Mouse (Mus musculus) kidney, postnatal 25 days (tissue): Measurements from ENCODE around the gene Ttll11.

Source experiments
- DNase-seq, 2 experiments: peaks; one replicate each; pipeline ENCODE4 v3.0.0; 2021; ENCODE audit warnings: mixed read lengths in 2 of 2

Gene Ttll11

DNA sequence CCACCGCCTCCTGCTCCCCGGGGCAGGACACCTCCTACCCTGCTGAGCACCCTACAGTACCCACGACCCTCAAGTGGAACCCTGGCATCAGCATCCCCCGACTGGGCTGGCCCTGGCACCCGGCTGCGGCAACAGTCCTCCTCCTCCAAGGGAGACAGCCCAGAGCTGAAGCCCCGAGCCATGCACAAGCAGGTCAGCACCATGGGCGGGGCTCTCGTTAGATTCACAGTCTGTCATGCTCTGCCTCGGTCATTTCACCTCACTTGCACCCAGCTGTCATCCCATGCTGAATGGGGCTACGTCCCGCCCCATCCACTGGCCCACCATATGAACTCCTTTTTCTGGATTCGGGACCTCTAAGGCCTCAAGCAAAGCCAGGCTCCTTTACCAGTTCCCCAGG is 259.2 kb downstream of the Ttll11 start:
- no peak for DNase-seq

DNA sequence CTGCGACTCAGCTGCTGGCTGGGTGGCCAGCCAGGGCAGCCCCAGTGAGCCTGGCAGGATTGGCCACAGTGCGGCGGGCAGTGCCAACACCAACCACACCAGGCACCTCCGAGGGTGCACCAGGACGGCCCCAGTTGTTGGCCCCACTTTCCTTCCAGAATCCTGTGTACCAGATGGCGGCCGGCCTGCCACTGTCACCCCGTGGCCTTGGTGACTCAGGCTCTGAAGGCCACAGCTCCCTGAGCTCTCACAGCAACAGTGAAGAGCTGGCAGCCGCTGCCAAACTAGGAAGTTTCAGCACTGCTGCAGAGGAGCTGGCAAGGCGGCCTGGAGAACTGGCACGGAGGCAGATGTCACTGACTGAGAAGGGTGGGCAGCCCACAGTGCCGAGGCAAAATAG is 259.6 kb downstream of the Ttll11 start:
- DNase-seq: peak in 1 of 2 experiments; percentile 40

DNA sequence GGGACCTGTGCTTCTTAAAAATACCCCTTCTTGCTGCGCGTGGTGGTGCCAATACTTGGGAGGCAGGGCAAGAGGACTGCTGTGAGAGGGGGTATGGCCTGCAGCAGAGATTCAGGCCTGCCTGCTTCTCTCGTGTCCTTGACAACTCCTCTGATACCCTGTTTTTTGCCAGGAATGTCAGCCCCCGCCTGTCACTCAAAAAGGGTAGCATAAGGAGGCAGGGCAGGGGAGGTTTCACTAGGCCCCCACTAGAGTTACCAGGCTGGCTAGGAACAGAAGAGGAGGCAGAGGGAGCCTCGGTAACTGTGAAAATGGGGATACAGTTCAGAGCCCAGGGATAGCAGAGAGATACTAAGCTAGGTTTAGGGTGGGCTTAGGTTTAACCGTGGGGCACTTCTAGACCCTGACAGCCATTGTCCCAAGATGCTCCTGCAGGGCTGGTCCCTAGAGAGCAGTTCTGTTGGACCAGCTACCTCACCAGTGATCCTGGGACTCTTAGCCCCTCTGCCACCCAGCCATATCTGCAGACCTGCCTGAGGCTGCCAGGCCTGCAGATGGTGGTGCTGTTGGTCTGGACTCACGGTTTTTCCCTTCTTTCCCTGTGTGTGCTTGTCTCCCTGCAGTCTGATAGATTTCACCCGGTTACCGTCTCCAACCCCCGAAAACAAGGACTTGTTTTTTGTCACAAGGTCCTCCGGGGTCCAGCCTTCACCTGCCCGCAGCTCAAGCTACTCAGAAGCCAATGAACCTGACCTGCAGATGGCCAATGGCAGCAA is 260.3 kb downstream of the Ttll11 start:
- no peak for DNase-seq

DNA sequence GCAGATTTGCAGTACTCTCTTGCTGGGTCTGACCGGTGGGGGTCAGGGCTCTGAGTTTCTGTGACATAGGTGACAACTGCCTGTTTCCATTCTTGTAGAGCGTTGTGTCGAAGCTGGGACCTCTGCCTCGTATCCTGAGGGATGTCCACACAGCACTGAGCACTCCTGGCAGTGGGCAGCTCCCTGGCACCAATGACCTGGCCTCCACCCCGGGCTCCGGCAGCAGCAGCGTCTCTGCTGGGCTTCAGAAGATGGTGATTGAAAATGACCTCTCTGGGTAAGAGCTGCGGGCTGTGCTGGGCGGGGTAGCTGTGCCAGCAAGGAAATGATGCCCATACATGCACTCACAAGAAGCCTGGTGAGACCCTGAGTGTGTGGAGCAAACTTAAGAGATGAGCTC is 261.1 kb downstream of the Ttll11 start:
- no peak for DNase-seq

DNA sequence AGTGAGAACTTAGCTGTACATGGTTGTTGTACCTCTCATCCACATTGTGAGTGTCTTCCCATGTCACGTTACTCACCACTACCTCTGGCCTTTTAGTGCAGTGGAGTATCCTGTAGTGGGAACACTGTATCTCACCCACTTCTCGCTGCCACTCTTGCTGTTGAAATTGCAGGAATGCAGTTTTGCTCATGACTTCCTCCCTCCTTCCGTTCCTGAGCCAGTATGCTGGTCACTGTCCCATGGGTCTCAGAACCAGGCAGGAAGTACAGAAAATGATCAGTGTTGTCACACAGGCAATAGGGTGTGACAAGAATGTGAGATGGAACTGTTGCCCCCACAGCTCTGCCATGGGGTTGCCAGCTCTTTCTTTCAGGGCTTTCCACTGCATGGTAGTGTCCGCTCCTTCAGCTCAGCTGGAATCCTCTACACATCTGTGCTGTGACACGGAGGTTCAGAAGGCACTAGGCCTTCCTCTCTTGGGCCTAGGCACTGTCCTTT is 261.7 kb downstream of the Ttll11 start:
- DNase-seq: no peak

DNA sequence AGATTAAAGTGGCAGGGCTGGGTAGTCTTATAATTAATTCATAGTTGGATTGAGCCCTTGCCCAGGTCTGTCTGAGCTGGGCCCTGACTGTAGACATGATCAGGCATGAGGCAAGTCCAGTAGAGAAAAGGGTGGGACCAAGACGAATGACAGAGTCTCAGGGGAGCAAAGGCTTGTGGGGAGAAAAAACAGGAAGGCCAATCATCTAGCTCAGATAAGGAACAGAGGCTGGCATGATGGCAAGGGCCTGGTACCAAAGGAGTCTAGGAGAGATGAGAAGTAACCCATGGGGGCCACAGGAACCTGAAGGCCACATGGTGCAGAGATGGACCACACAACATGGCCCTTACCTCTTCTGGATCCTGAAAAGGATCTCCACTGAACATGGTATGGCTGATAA is 263.5 kb downstream of the Ttll11 start:
- DNase-seq: no peak

DNA sequence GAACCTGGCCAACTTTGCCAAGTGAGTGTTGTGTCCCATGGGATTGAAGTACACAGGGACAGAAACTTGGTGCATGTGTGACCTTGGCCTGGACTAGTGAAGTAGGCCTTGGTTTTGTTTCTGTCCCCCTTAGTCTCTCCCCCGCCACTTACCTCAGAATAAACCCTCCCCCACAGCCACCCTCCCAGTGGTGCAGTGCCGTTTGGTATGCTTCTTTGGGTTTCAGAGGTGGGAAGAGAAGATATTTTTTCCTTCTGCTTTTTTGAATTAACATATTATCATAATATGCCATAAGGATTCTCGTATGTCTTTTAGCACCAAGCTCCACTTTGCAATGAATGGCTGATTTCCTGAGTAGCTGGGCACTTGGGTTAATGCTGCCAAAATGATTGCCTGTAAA is 264.2 kb downstream of the Ttll11 start:
- DNase-seq: no peak

DNA sequence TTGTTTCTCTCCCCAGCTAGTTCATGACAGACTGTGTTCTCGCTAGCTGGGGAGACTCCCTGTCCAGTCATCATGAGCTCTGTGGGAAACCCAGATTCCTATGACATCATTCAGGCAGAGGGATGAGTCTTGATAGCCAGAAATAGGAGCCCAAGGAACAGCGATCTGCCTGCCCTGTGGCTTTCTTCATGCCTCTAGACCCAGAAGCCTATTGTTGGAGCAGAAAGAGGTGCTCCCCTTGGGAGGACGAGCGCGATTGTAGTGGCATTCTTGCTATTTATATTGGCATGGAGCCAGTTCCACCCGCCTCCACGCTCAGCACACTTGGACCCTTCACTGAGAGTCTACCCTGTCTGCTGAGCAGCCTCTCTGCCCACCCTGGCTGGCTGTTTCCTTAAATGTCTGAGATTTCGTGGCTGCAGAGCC is 265.0 kb downstream of the Ttll11 start:
- DNase-seq: no peak

DNA sequence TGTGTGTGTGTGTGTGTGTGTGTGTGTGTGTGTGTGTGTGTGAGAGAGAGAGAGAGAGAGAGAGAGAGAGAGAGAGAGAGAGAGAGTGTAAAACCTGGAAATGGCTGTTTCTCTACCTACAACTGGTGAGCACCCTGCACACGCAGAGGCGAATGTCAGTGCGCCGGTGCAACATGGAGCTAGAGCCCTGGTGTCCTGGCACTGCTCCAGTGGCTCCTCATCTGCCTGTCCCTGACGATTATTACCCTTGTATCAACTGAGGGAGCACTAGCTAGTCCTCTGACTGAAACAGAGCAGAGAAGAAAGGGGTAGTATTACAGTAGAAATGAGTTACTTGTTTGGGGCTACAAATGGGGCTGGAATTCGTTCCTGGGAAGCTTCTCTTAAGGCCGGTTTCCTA is 266.3 kb downstream of the Ttll11 start:
- no peak for DNase-seq

DNA sequence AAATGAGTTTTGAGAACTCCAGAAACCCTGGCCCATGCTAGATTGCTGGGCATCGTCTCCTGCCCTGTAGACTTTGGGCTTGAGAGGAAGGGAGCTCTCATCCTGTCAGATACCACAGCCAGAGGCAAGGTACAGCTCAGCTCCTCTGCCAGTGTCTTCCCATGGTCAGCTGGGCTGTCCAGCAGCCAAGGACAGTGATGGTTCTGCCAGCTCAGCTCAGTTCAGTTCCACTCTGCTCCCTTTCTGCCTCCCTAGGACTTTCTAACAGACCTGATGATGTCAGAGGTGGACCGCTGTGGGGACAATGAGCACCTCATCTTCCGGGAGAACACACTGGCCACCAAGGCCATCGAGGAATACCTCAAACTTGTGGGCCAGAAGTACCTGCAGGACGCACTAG is 267.1 kb downstream of the Ttll11 start:
- DNase-seq: no peak

DNA sequence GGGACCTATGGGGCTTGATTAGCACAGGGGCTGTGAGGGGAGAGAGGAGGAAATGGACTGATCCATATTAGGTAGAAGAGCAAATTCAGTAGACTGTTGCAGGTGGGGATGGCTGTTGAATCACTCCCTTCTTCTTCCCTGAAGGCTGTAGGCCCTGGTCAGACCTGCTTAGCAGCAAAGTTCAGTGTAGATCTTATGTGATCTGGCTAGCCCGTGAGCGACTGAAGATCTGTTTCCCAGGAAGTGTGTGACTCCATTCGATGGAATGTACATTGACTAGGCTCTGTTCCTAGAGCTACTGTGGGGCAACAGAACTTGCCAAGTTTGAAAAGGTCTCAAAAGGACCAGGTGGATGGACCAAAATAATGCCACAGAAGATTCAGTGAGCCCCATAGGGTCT is 276.5 kb downstream of the Ttll11 start:
- DNase-seq: no peak

DNA sequence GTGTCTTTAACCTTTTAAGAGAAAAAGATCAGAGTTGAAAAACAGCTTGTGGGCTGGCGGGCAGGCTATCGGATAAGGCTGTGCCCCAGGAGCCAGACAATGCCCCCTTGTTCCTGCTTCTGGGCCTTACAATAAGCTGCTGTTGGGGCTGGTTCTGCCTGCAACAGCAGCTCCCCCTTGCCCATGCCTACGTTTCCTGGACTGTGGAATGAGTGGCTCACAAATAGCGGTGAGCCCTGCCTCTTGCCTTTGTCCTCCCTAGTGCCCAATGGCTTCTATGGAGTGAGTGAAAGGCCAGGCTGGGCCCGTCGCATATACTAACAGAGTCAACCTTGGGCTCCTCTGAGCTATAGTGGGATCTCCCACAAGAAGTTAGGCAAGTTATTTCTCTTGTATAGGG is 277.1 kb downstream of the Ttll11 start:
- DNase-seq: no peak

DNA sequence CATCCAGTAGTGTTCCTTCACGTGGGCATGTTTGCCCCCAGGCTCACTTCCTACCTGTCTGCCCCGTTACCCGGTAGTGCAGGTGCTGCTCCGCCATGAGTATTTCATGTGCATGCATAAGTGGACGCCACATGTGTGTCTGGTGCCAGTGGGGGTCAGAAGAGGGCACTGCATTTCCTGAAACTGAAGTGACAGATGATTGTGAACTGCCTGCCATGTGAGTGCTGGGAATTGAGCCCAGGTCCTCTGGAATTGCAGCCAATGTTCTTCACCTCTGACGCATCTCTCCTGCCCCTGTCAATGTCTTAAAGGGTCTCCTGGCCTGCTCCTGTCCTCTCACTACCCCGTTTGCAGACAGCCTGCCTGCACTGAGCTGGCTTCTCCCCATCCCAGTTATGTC is 277.7 kb downstream of the Ttll11 start:
- DNase-seq: no peak
